Mouse (Mus musculus) heart, embryonic 10.5 days (tissue): ENCODE results near the gene Abt1. TPM values are rescaled to one million over a fixed set of nuclear protein-coding genes. Genes with fewer than 3 reads are reported as not detected.

ENCODE experiments used
- DNase-seq: peaks from one replicate; pipeline ENCODE4 v3.0.0-alpha.2; 2017; ENCODE audit warnings: low spot score
- H3K27ac ChIP-seq: fragments of 300-500 bp; sonication (generic); 2 replicates; pipeline ENCODE4 v1.5.1; 2016; ENCODE audit warnings: mild to moderate bottlenecking
- H3K27me3 ChIP-seq: fragments of 300-500 bp; sonication (generic); 2 replicates; pipeline ENCODE4 v1.6.1; 2016; ENCODE audit warnings: mild to moderate bottlenecking; ENCODE audit not compliant: poor library complexity, insufficient read depth, severe bottlenecking
- H3K36me3 ChIP-seq: fragments of 300-500 bp; sonication (generic); 2 replicates; pipeline ENCODE4 v1.6.1; 2016; ENCODE audit warnings: mild to moderate bottlenecking, moderate library complexity
- H3K4me1 ChIP-seq: fragments of 300-500 bp; sonication (generic); 2 replicates; pipeline ENCODE4 v1.6.1; 2016; ENCODE audit warnings: mild to moderate bottlenecking
- H3K4me3 ChIP-seq: fragments of 300-500 bp; sonication (generic); 2 replicates; pipeline ENCODE4 v1.5.1; 2016; ENCODE audit warnings: mild to moderate bottlenecking, moderate library complexity
- H3K9me3 ChIP-seq: fragments of 300-500 bp; sonication (generic); 2 replicates; pipeline ENCODE4 v1.6.1; 2016; ENCODE audit warnings: mild to moderate bottlenecking, moderate library complexity
- WGBS: fragments of 180-500 bp; shearing (Covaris S2); methylation state at CpG from one replicate; pipeline ENCODE4 v1.1.7; 2016; 5-methylcytosine and 5-hydroxymethylcytosine counted together
- polyA plus RNA-seq: library from polyadenylated mRNA; unstranded; fragments of >200 nt; fragmentation: Nextera tagmentation; extraction: Ambion mirVana; gene quantifications from 2 replicates; pipeline ENCODE4 v1.2.1, GENCODE M21; 2016

The Abt1 gene
- polyA plus RNA-seq, 1 experiment from 2014 or later: 13.0 TPM

- H3K27ac ChIP-seq: peak overlapping the region; percentile 76
- no peaks in the 10 kb centered on the region for H3K27me3 ChIP-seq
- peaks cover 5% of the 10 kb centered on the region; the same call in 1 of the 2 replicates for H3K4me1 ChIP-seq
- WGBS: under 1% methylated on average over 15 of the region's 15 CpGs
- H3K36me3 ChIP-seq: no peaks in the 10 kb centered on the region
- peak overlapping the region; percentile 70 for H3K4me3 ChIP-seq
- DNase-seq: peak; percentile 92
- H3K9me3 ChIP-seq: no peaks in the 10 kb centered on the region
Measured at GRCm38 (mm10) chr13:23450398-23450797, 26.7 kb upstream of the Abt1 start.

GRCm38 (mm10) chr13:23449235-23450095 is 25.8 kb upstream of the Abt1 start:
- DNase-seq: peak; percentile 93
- no peaks in the 10 kb centered on the region for H3K27me3 ChIP-seq
- H3K27ac ChIP-seq: peak overlapping the region; percentile 76
- no peaks in the 10 kb centered on the region for H3K36me3 ChIP-seq
- H3K4me3 ChIP-seq: peak overlapping the region; percentile 70
- H3K9me3 ChIP-seq: no peaks in the 10 kb centered on the region
- under 1% methylated on average over 24 of the region's 24 CpGs for WGBS
- H3K4me1 ChIP-seq: peaks cover 8% of the 10 kb centered on the region

GRCm38 (mm10) chr13:23448758-23449157 is 25.1 kb upstream of the Abt1 start:
- Histone ChIP-seq H3K27ac (no peak overlapping the region; the same call in 1 of the 2 replicates), H3K36me3 (no peaks in the 10 kb centered on the region), H3K4me1 (peaks cover 10% of the 10 kb centered on the region), H3K4me3 (peak overlapping the region; percentile 70), H3K27me3 (no peaks in the 10 kb centered on the region), H3K9me3 (no peaks in the 10 kb centered on the region)
- no peak for DNase-seq
- 34% methylated on average over 3 of the region's 3 CpGs for WGBS

- Histone ChIP-seq H3K4me3 (peak overlapping the region; percentile 69), H3K9me3 (no peaks in the 10 kb centered on the region), H3K27me3 (no peaks in the 10 kb centered on the region), H3K4me1 (peaks cover 10% of the 10 kb centered on the region), H3K36me3 (no peaks in the 10 kb centered on the region), H3K27ac (peak overlapping the region; percentile 86)
- under 1% methylated on average over 16 of the region's 16 CpGs for WGBS
- DNase-seq: peak; percentile 86
Measured at GRCm38 (mm10) chr13:23446498-23446952, 22.9 kb upstream of the Abt1 start.

GRCm38 (mm10) chr13:23445561-23446320 is 22.1 kb upstream of the Abt1 start:
- WGBS: under 1% methylated on average over 55 of the region's 55 CpGs
- no peaks in the 10 kb centered on the region for H3K27me3 ChIP-seq
- H3K4me3 ChIP-seq: peak overlapping the region; percentile 69
- H3K36me3 ChIP-seq: no peaks in the 10 kb centered on the region
- DNase-seq: peak; percentile 94
- no peaks in the 10 kb centered on the region for H3K9me3 ChIP-seq
- peaks cover 10% of the 10 kb centered on the region for H3K4me1 ChIP-seq
- H3K27ac ChIP-seq: peak overlapping the region; percentile 94

GRCm38 (mm10) chr13:23445156-23445555 is 21.5 kb upstream of the Abt1 start:
- DNase-seq: no peak
- peak overlapping the region; percentile 94 for H3K27ac ChIP-seq
- peak overlapping the region; percentile 69 for H3K4me3 ChIP-seq
- H3K36me3 ChIP-seq: no peaks in the 10 kb centered on the region
- H3K9me3 ChIP-seq: no peaks in the 10 kb centered on the region
- 3% methylated on average over 10 of the region's 10 CpGs for WGBS
- peaks cover 10% of the 10 kb centered on the region for H3K4me1 ChIP-seq
- no peaks in the 10 kb centered on the region for H3K27me3 ChIP-seq

GRCm38 (mm10) chr13:23444451-23444850 is 20.8 kb upstream of the Abt1 start:
- Histone ChIP-seq H3K27me3 (no peaks in the 10 kb centered on the region), H3K27ac (0 out of 2 replicates have a peak overlapping the region, but pooled peaks have one; percentile 6)
- WGBS: 53% methylated on average over 5 of the region's 5 CpGs

GRCm38 (mm10) chr13:23439901-23440300 is 16.2 kb upstream of the Abt1 start:
- DNase-seq: no peak
- Histone ChIP-seq H3K4me1 (peaks cover 5% of the 10 kb centered on the region; the same call in 1 of the 2 replicates), H3K27me3 (no peaks in the 10 kb centered on the region), H3K9me3 (no peaks in the 10 kb centered on the region), H3K36me3 (no peaks in the 10 kb centered on the region), H3K27ac (no peak overlapping the region), H3K4me3 (no peak overlapping the region)
- 63% methylated on average over 10 of the region's 10 CpGs for WGBS

More at GRCm38 (mm10) chr13:23444451-23444850, 20.8 kb upstream of the Abt1 start:
- Histone ChIP-seq H3K4me3 (peak overlapping the region; percentile 69), H3K9me3 (no peaks in the 10 kb centered on the region), H3K4me1 (peaks cover 10% of the 10 kb centered on the region), H3K36me3 (no peaks in the 10 kb centered on the region)
- no peak for DNase-seq

- Histone ChIP-seq H3K4me1 (peaks cover 11% of the 10 kb centered on the region; the same call in 1 of the 2 replicates), H3K27ac (no peak overlapping the region), H3K9me3 (no peaks in the 10 kb centered on the region), H3K27me3 (no peaks in the 10 kb centered on the region), H3K4me3 (peak overlapping the region; percentile 73), H3K36me3 (no peaks in the 10 kb centered on the region)
- DNase-seq: no peak
- WGBS: 0% methylated on average over 7 of the region's 7 CpGs
Measured at GRCm38 (mm10) chr13:23438521-23438920, 14.9 kb upstream of the Abt1 start.

GRCm38 (mm10) chr13:23437908-23438307 is 14.2 kb upstream of the Abt1 start:
- WGBS: 0% methylated on average over 17 of the region's 17 CpGs
- H3K27me3 ChIP-seq: no peaks in the 10 kb centered on the region
- H3K9me3 ChIP-seq: no peaks in the 10 kb centered on the region
- H3K4me3 ChIP-seq: peak overlapping the region; percentile 73
- DNase-seq: peak; percentile 90
- H3K4me1 ChIP-seq: peaks cover 14% of the 10 kb centered on the region; the same call in 1 of the 2 replicates
- no peaks in the 10 kb centered on the region for H3K36me3 ChIP-seq
- peak overlapping the region; percentile 75; the same call in 1 of the 2 replicates for H3K27ac ChIP-seq

GRCm38 (mm10) chr13:23436861-23437822 is 13.5 kb upstream of the Abt1 start:
- Histone ChIP-seq H3K27me3 (no peaks in the 10 kb centered on the region), H3K27ac (peak overlapping the region; percentile 75), H3K4me3 (peak overlapping the region; percentile 73), H3K9me3 (no peaks in the 10 kb centered on the region), H3K36me3 (no peaks in the 10 kb centered on the region), H3K4me1 (peaks cover 14% of the 10 kb centered on the region; the same call in 1 of the 2 replicates)
- no peak for DNase-seq
- WGBS: under 1% methylated on average over 32 of the region's 32 CpGs

GRCm38 (mm10) chr13:23436231-23436661 is 12.6 kb upstream of the Abt1 start:
- H3K4me1 ChIP-seq: peaks cover 14% of the 10 kb centered on the region; the same call in 1 of the 2 replicates

More at GRCm38 (mm10) chr13:23436231-23436661, 12.6 kb upstream of the Abt1 start:
- no peak for DNase-seq
- peak overlapping the region; percentile 73 for H3K4me3 ChIP-seq
- no peaks in the 10 kb centered on the region for H3K36me3 ChIP-seq
- WGBS: under 1% methylated on average over 11 of the region's 11 CpGs
- no peaks in the 10 kb centered on the region for H3K9me3 ChIP-seq
- no peak overlapping the region for H3K27ac ChIP-seq
- H3K27me3 ChIP-seq: no peaks in the 10 kb centered on the region
